Mouse (Mus musculus): ENCODE measurements at regions not wholly inside any gene's neighbourhood (a gene's known extent, or its start where the extent isn't known, plus 50 kb on each side); places are given as distances from the start of the nearest gene placed in this dataset.

- TF ChIP-seq CTCF (IDR thresholded peaks at IDR 0.05; ENCODE audit: low read depth) (no peak), EP300 (IDR thresholded peaks at IDR 0.05; ENCODE audit: low read depth) (no peak)
Measured at GRCm38 (mm10) chr13:39935216-39935615, 426.0 kb downstream of the Ofcc1 start.
